Mouse (Mus musculus): ENCODE results near the gene Gm7075. TPM values are rescaled to one million over a fixed set of nuclear protein-coding genes. Genes with fewer than 3 reads are reported as not detected.
"Not testable (repeated sequence)": the region's sequence is repeated elsewhere in the genome, so short reads cannot be mapped to it uniquely, and the experiment has no call there.

Gene Gm7075
- total RNA-seq, 2 experiments from 2014 or later = not detected

GRCm38 (mm10) chr10:63423591-63424474 is 2.2 kb upstream of the Gm7075 start:
- intact Hi-C loops (cut with DNase I) = loop anchor here (5.0 kb wide), 1 partner anchor 148 kb away; no protein-coding TSS in a partner anchor
- DNase-seq = no peak

GRCm38 (mm10) chr10:63422736-63422992 is 1.1 kb upstream of the Gm7075 start:
- DNase-seq = no peak
- intact Hi-C loops (cut with DNase I) = loop anchor here (5.0 kb wide), 1 partner anchor 150 kb away; no protein-coding TSS in a partner anchor

GRCm38 (mm10) chr10:63417061-63417460 is 4.5 kb downstream of the Gm7075 start:
- no peak for DNase-seq
- intact Hi-C loops (cut with DNase I) = no loop called here

DNA sequence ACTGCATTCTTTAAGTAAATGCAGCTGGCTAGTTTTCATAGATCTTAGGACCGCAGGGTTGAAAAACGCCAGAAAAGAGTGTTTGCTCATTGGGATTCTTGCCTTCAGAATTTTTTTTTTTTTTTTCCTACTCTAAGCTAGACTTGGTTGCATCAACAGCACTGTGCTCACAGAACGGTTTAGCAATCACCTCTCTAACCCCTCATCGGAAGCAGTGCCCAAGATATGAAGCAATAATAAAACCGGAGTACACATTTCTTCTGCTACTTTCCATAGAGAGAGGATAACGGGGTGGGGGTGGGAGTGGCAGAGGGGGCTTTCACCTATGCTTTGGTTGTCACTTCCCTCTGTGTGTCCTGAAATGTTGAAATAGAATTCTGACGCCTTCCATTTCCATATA is 5.7 kb downstream of the Gm7075 start:
- intact Hi-C loops (cut with DNase I) = no loop called here

GRCm38 (mm10) chr10:63415287-63415686 is 6.3 kb downstream of the Gm7075 start:
- intact Hi-C loops (cut with DNase I) = no loop called here
- no peak for DNase-seq

More for the DNA sequence above, 5.7 kb downstream of the Gm7075 start:
- no peak for DNase-seq

DNA sequence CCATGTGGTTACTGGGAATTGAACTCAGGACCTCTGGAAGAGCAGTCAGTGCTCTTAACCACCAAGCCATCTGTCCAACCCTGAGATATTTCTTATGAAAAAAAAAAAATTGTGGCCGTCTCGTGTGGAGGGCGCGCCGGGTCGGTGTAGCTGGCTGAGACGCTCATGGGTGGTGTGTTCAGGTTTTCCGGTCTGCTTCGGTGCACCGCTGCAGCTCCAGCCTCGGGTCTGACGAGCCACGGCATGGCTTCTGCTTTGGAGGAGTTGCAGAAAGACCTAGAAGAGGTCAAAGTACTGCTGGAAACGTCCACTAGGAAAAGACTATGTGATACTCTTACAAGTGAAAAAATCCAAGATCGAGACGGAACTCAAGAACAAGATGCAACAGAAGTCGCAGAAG is 8.8 kb downstream of the Gm7075 start:
- intact Hi-C loops (cut with DNase I) = no loop called here

DNA sequence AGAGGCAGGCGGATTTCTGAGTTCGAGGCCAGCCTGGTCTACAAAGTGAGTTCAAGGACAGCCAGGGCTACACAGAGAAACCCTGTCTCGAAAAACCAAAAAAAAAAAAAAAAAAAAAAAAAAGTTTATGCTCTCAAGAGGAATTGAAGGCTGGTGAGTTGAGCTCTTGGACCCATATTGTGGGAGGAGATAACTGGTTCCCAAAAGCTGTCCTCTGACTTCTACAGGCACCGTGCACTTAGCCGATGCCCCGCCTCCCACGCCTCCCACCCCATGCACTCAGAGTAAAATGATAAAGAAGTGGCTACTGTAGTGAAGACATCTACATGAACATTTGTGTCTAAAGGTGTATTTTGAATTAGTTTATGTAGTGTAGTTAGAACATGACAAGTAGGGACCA is 9.9 kb downstream of the Gm7075 start:
- DNase-seq; intact Hi-C loops (cut with DNase I): not testable (repeated sequence)

More for the DNA sequence above, 8.8 kb downstream of the Gm7075 start:
- no peak for DNase-seq

DNA sequence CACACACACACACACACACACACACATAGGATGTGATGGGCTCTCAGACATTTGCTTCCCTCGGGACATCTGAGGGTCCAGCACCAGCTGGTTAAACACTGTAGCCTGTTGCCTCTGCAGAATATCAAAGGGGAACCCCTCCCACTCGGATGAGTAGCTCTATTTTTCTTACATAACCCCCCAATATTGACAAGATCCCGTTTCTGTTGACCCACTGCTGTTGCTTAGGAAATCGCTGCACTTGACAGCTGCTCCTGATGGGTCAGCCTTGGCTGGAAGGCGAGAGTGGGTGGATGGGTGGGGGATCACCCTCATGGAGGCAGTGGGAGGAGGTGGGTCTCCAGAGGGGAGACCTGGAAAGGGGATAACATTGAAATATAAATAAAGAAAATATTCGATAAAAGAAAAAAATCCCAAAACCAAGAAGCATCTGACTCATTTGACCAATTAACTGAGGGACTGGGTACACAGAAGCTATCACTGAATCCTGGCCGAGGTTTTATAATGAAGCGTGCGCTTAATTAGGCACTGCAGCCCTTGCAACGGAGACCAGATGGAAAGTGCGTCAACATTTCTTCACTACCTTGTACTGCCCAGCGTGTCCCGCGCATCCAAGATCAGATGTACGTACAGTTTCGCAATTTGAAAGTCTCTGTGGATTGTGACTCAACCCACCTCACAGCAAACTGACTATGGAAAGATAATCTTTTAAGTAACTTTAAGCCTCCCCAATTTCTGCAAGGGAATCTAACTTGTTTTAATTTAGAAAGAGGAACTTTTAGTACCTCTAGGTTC is 11.2 kb downstream of the Gm7075 start:
- DNase-seq = no peak
- intact Hi-C loops (cut with DNase I) = no loop called here

GRCm38 (mm10) chr10:63403636-63404035 is 18.0 kb downstream of the Gm7075 start:
- intact Hi-C loops (cut with DNase I) = no loop called here
- DNase-seq = no peak

DNA sequence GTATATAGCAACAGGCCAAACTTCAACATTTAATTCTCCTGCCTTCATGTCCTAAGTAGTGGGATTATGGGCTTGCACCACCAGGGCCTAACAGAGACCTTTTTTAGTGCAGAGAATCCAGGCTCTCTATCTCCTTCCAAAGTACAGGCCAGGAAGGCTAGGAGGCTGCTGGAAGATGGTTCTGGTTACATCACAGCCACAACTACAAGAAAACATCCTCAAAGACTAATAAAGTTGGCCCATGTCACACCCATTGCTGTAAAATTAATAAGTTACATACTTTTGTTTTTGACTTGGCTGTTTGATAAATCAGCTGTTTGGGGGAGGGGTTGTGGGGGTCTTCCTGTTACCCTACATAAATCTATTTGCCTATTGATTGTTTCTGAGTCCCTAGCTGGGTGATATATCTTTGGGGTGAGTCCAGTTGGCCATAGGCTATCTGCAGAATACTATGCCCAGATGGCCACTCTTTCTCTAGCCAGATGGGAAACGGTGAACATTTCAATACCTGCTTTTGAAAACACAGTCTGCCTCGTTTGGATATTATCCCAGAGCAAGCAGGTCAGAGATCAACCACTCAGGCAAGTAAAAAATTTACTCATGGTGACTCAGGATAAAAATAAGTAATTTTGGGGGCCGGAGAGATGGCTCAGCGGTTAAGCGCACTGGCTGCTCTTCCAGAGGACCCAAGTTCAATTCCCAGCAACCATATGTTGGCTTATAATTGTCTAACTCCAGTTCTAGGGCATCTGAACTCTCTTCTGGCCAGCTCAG is 18.7 kb downstream of the Gm7075 start:
- intact Hi-C loops (cut with DNase I) = no loop called here
- DNase-seq = no peak

- intact Hi-C loops (cut with DNase I) = loop anchor here (1.0 kb wide), 1 partner anchor 8 kb away; no protein-coding TSS in a partner anchor
- DNase-seq = no peak
These were observed 24.6 kb downstream of the Gm7075 start for GRCm38 (mm10) chr10:63396963-63397362.

DNA sequence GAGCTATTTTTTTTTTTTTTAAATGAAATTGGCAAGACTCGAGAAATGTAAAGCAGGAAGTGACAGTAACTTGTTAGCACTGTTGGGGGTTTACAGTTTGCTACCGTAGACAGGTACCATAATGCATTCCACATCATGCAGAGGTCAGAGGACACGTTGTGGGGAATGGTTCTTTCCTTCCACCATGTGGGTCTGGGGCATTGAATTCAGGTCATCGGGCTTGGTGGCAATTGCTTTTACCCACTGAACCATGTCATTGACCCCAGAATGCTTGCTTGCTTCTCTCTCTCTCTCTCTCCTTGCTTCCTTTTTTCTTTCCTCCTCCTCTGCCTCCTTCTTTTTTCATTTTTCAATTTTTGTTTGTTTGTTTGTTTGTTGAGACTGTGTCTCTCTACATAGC is 32.6 kb downstream of the Gm7075 start:
- no peak for DNase-seq
- intact Hi-C loops (cut with DNase I) = loop anchor here (1.0 to 5.0 kb wide), 2 partner anchors 8 to 38 kb away; no protein-coding TSS in a partner anchor

DNA sequence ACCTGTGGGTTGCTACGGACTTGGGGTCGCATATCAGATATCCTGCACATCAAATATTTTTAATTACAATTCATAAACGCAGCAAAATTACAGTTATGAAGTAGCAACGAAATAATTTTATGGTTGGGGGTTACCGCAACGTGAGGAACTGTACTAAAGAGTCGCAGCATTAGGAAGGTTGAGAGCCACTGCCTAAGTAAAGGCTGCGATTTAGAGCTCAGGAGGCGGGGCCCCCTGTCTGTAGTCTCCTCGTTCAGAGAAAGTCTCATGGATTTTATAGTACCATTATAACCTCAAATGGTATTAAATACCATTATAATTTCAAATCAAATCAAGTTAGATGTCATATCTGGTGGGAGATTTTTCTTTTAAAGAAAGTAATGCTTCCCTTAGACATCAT is 34.6 kb downstream of the Gm7075 start:
- intact Hi-C loops (cut with DNase I) = loop anchor here (5.0 kb wide), 1 partner anchor 40 kb away; no protein-coding TSS in a partner anchor
- DNase-seq = no peak

DNA sequence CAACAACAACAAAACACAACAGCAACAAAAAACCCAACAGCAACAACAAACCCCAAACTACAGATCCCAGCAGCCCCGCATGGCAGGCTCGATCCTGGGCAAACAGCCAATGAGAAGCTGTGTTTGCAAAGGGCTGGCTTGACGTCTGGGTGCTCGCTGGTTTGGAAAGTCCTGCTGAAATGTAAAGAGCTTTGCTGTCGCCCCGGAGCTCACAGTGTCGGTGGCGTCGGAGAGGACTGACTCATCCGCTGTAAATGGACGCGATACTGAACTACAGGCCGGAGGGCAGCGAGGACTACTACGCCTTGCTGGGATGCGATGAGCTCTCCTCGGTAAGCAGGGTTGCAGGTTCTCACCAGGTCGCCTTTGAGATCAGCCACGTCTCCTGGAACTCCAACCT is 35.1 kb downstream of the Gm7075 start:
- peak; percentile 72 to 75 for DNase-seq
- intact Hi-C loops (cut with DNase I) = loop anchor here (5.0 kb wide), 1 partner anchor 41 kb away; no protein-coding TSS in a partner anchor

GRCm38 (mm10) chr10:63385897-63386296 is 35.7 kb downstream of the Gm7075 start:
- intact Hi-C loops (cut with DNase I) = loop anchor here (5.0 kb wide), 1 partner anchor 41 kb away; no protein-coding TSS in a partner anchor
- not testable (repeated sequence) for DNase-seq

GRCm38 (mm10) chr10:63382372-63383279 is 39.0 kb downstream of the Gm7075 start, which contains the start of gene Dnajc12:
Gene Dnajc12 (plus strand): TSS chr10:63382443.
- peak; percentile 63 to 69 for DNase-seq
- intact Hi-C loops (cut with DNase I) = loop anchor here (2.0 to 5.0 kb wide), 3 partner anchors 44 to 140 kb away; partner anchors contain the start of gene Herc4

DNA sequence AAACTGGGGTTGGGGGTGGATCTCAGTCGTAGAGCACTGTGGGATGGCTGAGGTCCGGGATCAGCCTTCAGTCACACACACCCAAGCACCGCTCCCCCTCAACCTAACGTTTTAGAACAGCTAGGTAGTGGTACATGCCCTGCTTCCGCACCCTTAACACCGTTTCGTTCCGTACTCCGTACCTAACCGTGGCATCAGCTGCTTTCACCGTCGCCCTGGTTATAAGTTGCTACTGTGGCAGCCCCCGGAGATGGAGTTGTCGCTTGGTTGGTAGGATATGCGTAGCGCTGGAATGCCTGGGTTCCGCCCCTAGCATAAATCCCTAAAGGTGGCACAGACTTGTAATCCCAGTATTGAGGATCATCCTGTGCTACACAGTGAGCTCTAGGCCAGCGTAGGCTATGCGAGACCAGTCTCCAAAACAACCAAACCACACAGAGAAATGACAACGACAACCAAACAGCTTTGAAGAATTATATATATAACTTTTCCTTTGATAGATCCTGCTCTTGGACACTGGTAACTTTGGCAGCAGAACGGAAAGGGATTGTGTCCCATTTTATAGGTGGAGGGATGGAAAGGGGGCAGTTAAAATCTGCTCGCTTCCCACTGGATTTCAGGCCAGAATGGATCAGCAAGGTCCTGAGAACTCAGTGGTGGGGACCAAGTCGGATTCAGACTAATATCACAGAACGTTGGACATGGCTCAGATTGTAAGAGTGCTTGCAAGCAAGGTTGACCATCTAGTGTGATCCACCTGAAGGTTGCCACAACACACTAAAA is 39.9 kb downstream of the Gm7075 start, which contains the start of gene Sirt1:
Gene Sirt1, minus strand, starts transcription at position 207 of the 783 bp plus-strand sequence.
- intact Hi-C loops (cut with DNase I) = loop anchor here (2.0 to 5.0 kb wide), 3 partner anchors 43 to 139 kb away; partner anchors contain the start of gene Herc4
- peak; percentile 4 to 6 for DNase-seq

GRCm38 (mm10) chr10:63378948-63379680 is 42.5 kb downstream of the Gm7075 start:
- intact Hi-C loops (cut with DNase I) = no loop called here
- DNase-seq = no peak

Measured in heart, postnatal 36 days (tissue).